9 mouse cellular contexts compared by ENCODE assay signal in the genomic region with DNA sequence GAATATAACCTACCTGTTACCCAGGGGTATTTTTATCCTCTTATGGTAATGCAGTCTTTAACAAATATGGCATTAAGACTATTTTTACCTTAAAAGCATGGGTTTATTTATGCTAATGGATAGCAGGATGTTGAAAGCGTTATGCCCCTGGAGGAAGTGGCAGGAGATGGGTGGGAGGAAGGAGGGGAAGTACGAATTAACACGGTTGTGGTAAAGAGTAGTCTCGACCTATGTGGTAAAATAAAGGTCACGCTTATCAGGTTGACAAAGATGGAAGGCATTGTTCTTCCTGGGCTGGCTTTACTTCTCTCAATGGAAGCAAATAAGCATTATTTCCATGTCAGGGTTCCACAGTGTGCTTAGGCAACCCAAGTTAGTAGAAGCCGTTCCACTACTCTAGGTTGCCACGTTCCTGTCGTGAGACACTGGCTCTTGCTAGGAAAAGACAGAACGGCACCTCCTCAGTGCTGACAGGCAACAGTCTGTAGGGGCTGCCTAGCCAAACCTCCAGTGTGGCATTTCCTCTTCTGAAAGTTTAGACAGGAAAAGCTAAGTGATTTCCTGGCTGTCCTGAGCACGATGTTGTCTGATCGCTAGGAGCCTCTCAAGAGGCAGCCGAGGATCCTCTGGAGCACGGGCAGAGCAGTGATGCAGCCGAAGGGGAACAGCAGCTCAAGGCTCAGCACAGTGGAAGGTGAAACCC. TPM values are rescaled to one million over a fixed set of nuclear protein-coding genes. Genes with fewer than 3 reads are reported as not detected.
DNase-seq lines count a peak whose midpoint lies in the region; ATAC-seq and TF ChIP-seq lines count a peak whose summit lies in the region.
"Had no signal": no experiment of that assay in that cellular context is flagged by ENCODE, and none has a peak within 500 bp of the region (broad histone marks: within the 10 kb centered on the region; RNA-seq: fewer than 3 reads in every experiment).

No protein-coding gene starts in this region.

- H3K4me3 ChIP-seq in brown adipose tissue, adult 24 weeks (ENCODE audit: insufficient read depth, low read depth, low read length) = peak overlapping the region; percentile 13; the same call in 1 of the 2 replicates
- no peak overlapping the region for H3K4me3 ChIP-seq in hindbrain, embryonic 11.5 days (ENCODE audit: low read depth, low read length)
- H3K4me3 ChIP-seq in midbrain, embryonic 13.5 days (replicated peaks) = no peak overlapping the region
- H3K4me3 ChIP-seq in forebrain, postnatal 0 days (ENCODE audit: low read depth, low read length) = no peak overlapping the region

- 41% methylated on average over 14 of the region's 14 CpGs for WGBS in hindbrain, embryonic 11.5 days
- WGBS in midbrain, embryonic 13.5 days = 45% methylated on average over 14 of the region's 14 CpGs
- WGBS in forebrain, postnatal 0 days = 69% methylated on average over 14 of the region's 14 CpGs

- no peaks in the 10 kb centered on the region for H3K9me3 ChIP-seq in hindbrain, embryonic 11.5 days (ENCODE audit: control insufficient read depth, low read length)
- no peaks in the 10 kb centered on the region for H3K9me3 ChIP-seq in midbrain, embryonic 13.5 days
- no peaks in the 10 kb centered on the region for H3K9me3 ChIP-seq in forebrain, postnatal 0 days (ENCODE audit: low read length)

- H3K27ac ChIP-seq in brown adipose tissue, adult 24 weeks (replicated peaks; ENCODE audit: low read depth, low read length) = no peak overlapping the region
- H3K27ac ChIP-seq in hindbrain, embryonic 11.5 days (ENCODE audit: low read depth, low read length) = no peak overlapping the region
- no peak overlapping the region for H3K27ac ChIP-seq in midbrain, embryonic 13.5 days
- no peak overlapping the region for H3K27ac ChIP-seq in forebrain, postnatal 0 days (ENCODE audit: low read depth, low read length)
- H3K27ac ChIP-seq: macrophage had no signal

- H3K9ac ChIP-seq in hindbrain, embryonic 11.5 days (ENCODE audit: low read depth, low read length) = no peak overlapping the region
- no peak overlapping the region for H3K9ac ChIP-seq in midbrain, embryonic 13.5 days (replicated peaks)
- H3K9ac ChIP-seq in forebrain, postnatal 0 days = no peak overlapping the region

- DNase-seq in frontal cortex, postnatal 14 days (ENCODE audit: low spot score in 2 of 2) = no peak
- DNase-seq in hindbrain, embryonic 11.5 days (ENCODE audit: low spot score) = peak; percentile 12
- DNase-seq in ovary, postnatal 10 days (ENCODE audit: low spot score) = no peak
- no peak for DNase-seq in yolk sac, embryonic 10.5 days (ENCODE audit: low spot score)
- DNase-seq in forebrain, postnatal 0 days = no peak

- H3K27me3 ChIP-seq in hindbrain, embryonic 11.5 days (ENCODE audit: control insufficient read depth, insufficient read depth, low read length) = no peaks in the 10 kb centered on the region
- peaks cover 4% of the 10 kb centered on the region; the same call in 1 of the 2 replicates for H3K27me3 ChIP-seq in midbrain, embryonic 13.5 days
- H3K27me3 ChIP-seq in forebrain, postnatal 0 days (ENCODE audit: insufficient read depth, low read length) = no peaks in the 10 kb centered on the region

- no peaks in the 10 kb centered on the region for H3K36me3 ChIP-seq in hindbrain, embryonic 11.5 days (ENCODE audit: control insufficient read depth, insufficient read depth, low read length)
- no peaks in the 10 kb centered on the region for H3K36me3 ChIP-seq in midbrain, embryonic 13.5 days
- H3K36me3 ChIP-seq in forebrain, postnatal 0 days (ENCODE audit: insufficient read depth) = no peaks in the 10 kb centered on the region

- ATAC-seq in frontal cortex, adult (ENCODE audit: low TSS enrichment) = 0 out of 2 replicates have a peak, but pooled peaks have one; percentile 17
- ATAC-seq in hindbrain, embryonic 11.5 days (ENCODE audit: low FRiP score) = no peak
- ATAC-seq in midbrain, embryonic 13.5 days = 0 out of 2 replicates have a peak, but pooled peaks have one; percentile 14
- ATAC-seq in forebrain, postnatal 0 days = no peak

- H3K4me1 ChIP-seq in brown adipose tissue, adult 24 weeks (ENCODE audit: control insufficient read depth, insufficient read depth, insufficient read length, low read length) = no peaks in the 10 kb centered on the region; the same call in 1 of the 2 replicates
- peaks cover 3% of the 10 kb centered on the region; the same call in 1 of the 2 replicates for H3K4me1 ChIP-seq in hindbrain, embryonic 11.5 days (replicated peaks; ENCODE audit: control insufficient read depth, insufficient read depth, low read length)
- peaks cover 8% of the 10 kb centered on the region; the same call in 1 of the 2 replicates for H3K4me1 ChIP-seq in midbrain, embryonic 13.5 days (replicated peaks)
- H3K4me1 ChIP-seq in forebrain, postnatal 0 days (ENCODE audit: insufficient read depth) = no peaks in the 10 kb centered on the region

- TF ChIP-seq CTCF in forebrain, postnatal 0 days (IDR thresholded peaks at IDR 0.05; ENCODE audit: low read depth) = no peak

- no peak overlapping the region for H3K4me2 ChIP-seq in hindbrain, embryonic 11.5 days (replicated peaks; ENCODE audit: low read depth, low read length)
- peak overlapping the region; percentile 30 for H3K4me2 ChIP-seq in midbrain, embryonic 13.5 days (replicated peaks)
- H3K4me2 ChIP-seq in forebrain, postnatal 0 days (ENCODE audit: low read depth) = no peak overlapping the region

RNA-seq across cellular contexts. Expression of gene Gm11099, which starts 47.7 kb away (rescaled TPM):
- polyA plus RNA-seq in brown adipose tissue, adult 24 weeks (2012; ENCODE audit: insufficient read depth, insufficient read length, missing spikeins) = not detected in 2 replicates
- not detected in 2 replicates for polyA plus RNA-seq in hindbrain, embryonic 11.5 days (2014; fragmentation: Nextera tagmentation; extraction: Ambion mirVana)
- not detected in 2 replicates for polyA plus RNA-seq in midbrain, embryonic 13.5 days (2015; fragmentation: Nextera tagmentation; extraction: Ambion mirVana)
- not detected in 2 replicates for total RNA-seq in forebrain, postnatal 0 days (2014; rRNA removed)
- not detected in 2 replicates for polyA plus RNA-seq in forebrain, postnatal 0 days (2015; fragmentation: Nextera tagmentation; extraction: Ambion mirVana)
- polyA plus RNA-seq: macrophage had no signal

Comparison
In these comparisons a context has a peak if more than half of its experiments do, and no peak if none do; other contexts are left out.
1. ATAC-seq: peak in frontal cortex, adult (single experiment) and midbrain, embryonic 13.5 days (single experiment); none in hindbrain, embryonic 11.5 days (single experiment) and forebrain, postnatal 0 days (single experiment).